Mouse (Mus musculus) hindbrain, embryonic 12.5 days (tissue): Measurements from ENCODE around the gene Kif2c. TPM values are rescaled to one million over a fixed set of nuclear protein-coding genes. Genes with fewer than 3 reads are reported as not detected.

Source experiments
- ATAC-seq: fragments of 200-750 bp; cut with Nextera tagmentation; 2 replicates; pipeline ENCODE4 v1.8.0; 2017; ENCODE audit warnings: moderate TSS enrichment; ENCODE audit not compliant: low FRiP score
- H3K27ac ChIP-seq: fragments of 300-500 bp; sonication (generic); 2 replicates; pipeline ENCODE4 v1.5.1; 2016; ENCODE audit warnings: mild to moderate bottlenecking
- H3K27me3 ChIP-seq: fragments of 300-500 bp; sonication (generic); 2 replicates; pipeline ENCODE4 v1.6.1; 2016; ENCODE audit warnings: mild to moderate bottlenecking
- H3K36me3 ChIP-seq: fragments of 300-500 bp; sonication (generic); 2 replicates; pipeline ENCODE4 v1.6.1; 2016; ENCODE audit warnings: mild to moderate bottlenecking
- H3K4me1 ChIP-seq: fragments of 300-500 bp; sonication (generic); 2 replicates; pipeline ENCODE4 v1.6.1; 2016
- H3K4me2 ChIP-seq: fragments of 300-500 bp; sonication (generic); replicated peaks from 2 replicates; pipeline ENCODE4 v1.6.1; 2016; ENCODE audit warnings: mild to moderate bottlenecking
- H3K4me3 ChIP-seq: fragments of 300-500 bp; sonication (generic); 2 replicates; pipeline ENCODE4 v1.5.1; 2016; ENCODE audit warnings: mild to moderate bottlenecking
- H3K9ac ChIP-seq: fragments of 300-500 bp; sonication (generic); 2 replicates; pipeline ENCODE4 v1.6.1; 2016; ENCODE audit warnings: mild to moderate bottlenecking, moderate library complexity
- H3K9me3 ChIP-seq: fragments of 300-500 bp; sonication (generic); replicated peaks from 2 replicates; pipeline ENCODE4 v1.6.1; 2016; ENCODE audit warnings: mild to moderate bottlenecking
- WGBS: fragments of 180-500 bp; shearing (Covaris S2); methylation state at CpG from one replicate; pipeline ENCODE4 v1.1.7; 2016; 5-methylcytosine and 5-hydroxymethylcytosine counted together
- polyA plus RNA-seq: library from polyadenylated mRNA; unstranded; fragments of >200 nt; fragmentation: Nextera tagmentation; extraction: Ambion mirVana; gene quantifications from 2 replicates; pipeline ENCODE4 v1.2.1, GENCODE M21; 2016

Kif2c gene
- polyA plus RNA-seq, 1 experiment from 2014 or later = 55.6 TPM

- Histone ChIP-seq H3K27me3 (0 out of 2 replicates have a peak, but pooled peaks cover 11% of the 10 kb centered on the region), H3K9ac (peak overlapping the region; percentile 84)
Observed at GRCm38 (mm10) chr4:117131890-117132793, 50.3 kb downstream of the Kif2c start.

GRCm38 (mm10) chr4:117131198-117131597, 51.2 kb downstream of the Kif2c start:
- H3K4me1 ChIP-seq = peaks cover 39% of the 10 kb centered on the region
- H3K27me3 ChIP-seq = 0 out of 2 replicates have a peak, but pooled peaks cover 11% of the 10 kb centered on the region
- WGBS = 46% methylated on average over 6 of the region's 6 CpGs
- H3K4me3 ChIP-seq = peak overlapping the region; percentile 83; the same call in 1 of the 2 replicates
- H3K9me3 ChIP-seq = no peaks in the 10 kb centered on the region
- H3K9ac ChIP-seq = peak overlapping the region; percentile 29
- H3K27ac ChIP-seq = peak overlapping the region; percentile 68
- peak overlapping the region; percentile 82 for H3K4me2 ChIP-seq
- peaks cover 22% of the 10 kb centered on the region for H3K36me3 ChIP-seq
- ATAC-seq = no peak

More at GRCm38 (mm10) chr4:117131890-117132793, 50.3 kb downstream of the Kif2c start:
- no peaks in the 10 kb centered on the region for H3K9me3 ChIP-seq
- 4% methylated on average over 7 of the region's 7 CpGs for WGBS
- H3K4me3 ChIP-seq = peak overlapping the region; percentile 83
- H3K4me1 ChIP-seq = peaks cover 35% of the 10 kb centered on the region
- peaks cover 22% of the 10 kb centered on the region for H3K36me3 ChIP-seq
- ATAC-seq = peak; percentile 70
- H3K27ac ChIP-seq = peak overlapping the region; percentile 68
- peak overlapping the region; percentile 82 for H3K4me2 ChIP-seq

DNA sequence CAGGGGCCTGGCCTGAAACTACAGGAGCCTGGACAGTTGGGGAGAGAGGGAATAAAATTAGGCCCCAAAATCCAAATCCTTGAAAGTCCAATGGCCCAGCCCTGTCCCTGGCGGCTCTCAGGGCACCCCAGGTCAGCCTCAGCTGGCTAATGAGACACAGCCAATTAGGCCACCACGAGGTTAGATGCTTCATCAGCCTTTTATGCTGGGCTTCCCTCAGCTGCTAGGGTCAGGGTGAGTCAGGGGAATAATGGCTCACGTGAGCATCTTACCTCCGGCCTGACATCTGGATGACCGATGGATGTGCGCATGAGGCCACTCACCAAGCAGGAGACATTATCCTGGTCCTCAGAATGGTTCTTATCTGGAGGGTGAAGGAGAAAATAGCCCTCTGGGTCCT, 51.6 kb downstream of the Kif2c start:
- WGBS = 43% methylated on average over 6 of the region's 6 CpGs
- no peak overlapping the region for H3K4me3 ChIP-seq
- H3K4me2 ChIP-seq = peak overlapping the region; percentile 82; the same call in 1 of the 2 replicates
- 0 out of 2 replicates have a peak overlapping the region, but pooled peaks have one; percentile 2 for H3K9ac ChIP-seq
- H3K27me3 ChIP-seq = 0 out of 2 replicates have a peak, but pooled peaks cover 11% of the 10 kb centered on the region
- peaks cover 43% of the 10 kb centered on the region for H3K4me1 ChIP-seq
- H3K36me3 ChIP-seq = peaks cover 22% of the 10 kb centered on the region
- ATAC-seq = no peak
- H3K9me3 ChIP-seq = no peaks in the 10 kb centered on the region
- peak overlapping the region; percentile 68; the same call in 1 of the 2 replicates for H3K27ac ChIP-seq

- no peak overlapping the region for H3K9ac ChIP-seq
- H3K27ac ChIP-seq = peak overlapping the region; percentile 4; the same call in 1 of the 2 replicates
- no peak for ATAC-seq
- no peaks in the 10 kb centered on the region for H3K9me3 ChIP-seq
- H3K4me3 ChIP-seq = no peak overlapping the region
- WGBS = 91% methylated on average over 33 of the region's 33 CpGs
- H3K4me1 ChIP-seq = peaks cover 54% of the 10 kb centered on the region
- peaks cover 22% of the 10 kb centered on the region for H3K36me3 ChIP-seq
- H3K27me3 ChIP-seq = 0 out of 2 replicates have a peak, but pooled peaks cover 11% of the 10 kb centered on the region
- no peak overlapping the region for H3K4me2 ChIP-seq
Observed at GRCm38 (mm10) chr4:117127991-117128686, 54.3 kb downstream of the Kif2c start.

DNA sequence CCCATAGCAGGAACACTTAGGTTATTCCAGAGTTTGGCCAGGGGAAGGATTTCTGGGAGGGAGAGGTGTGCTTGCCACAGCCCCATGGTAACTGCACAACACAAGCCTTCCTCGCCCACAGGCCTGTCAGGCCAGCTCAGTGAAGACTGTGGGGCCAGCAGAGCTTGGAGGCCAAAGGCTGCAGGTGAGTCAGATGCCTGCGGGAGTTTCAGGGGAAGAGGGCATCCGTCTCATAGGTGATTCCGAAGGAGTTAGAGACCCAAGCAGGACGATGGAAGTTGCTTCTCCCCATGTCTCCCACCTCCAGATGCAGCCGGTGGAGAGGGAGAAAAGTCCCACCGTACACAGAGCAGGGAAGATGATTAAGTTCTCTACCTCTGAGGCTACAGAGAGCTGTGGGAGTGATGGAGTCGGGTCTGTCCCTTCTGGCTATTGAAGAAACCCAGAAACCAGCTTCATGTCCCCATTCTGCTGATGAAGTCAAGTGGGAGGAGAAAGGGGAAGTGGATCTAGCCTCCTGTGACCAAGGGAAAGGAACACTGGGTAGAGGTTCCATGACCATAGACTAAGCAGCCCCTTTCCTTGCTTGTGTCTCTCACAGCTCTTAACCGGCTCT, 55.7 kb downstream of the Kif2c start, which contains the start of gene Tctex1d4:
Tctex1d4 (plus strand) TSS at position 120 of the 616 bp plus-strand sequence.
- ATAC-seq = no peak
- Histone ChIP-seq H3K27ac (peak within 1 kb of the TSS; percentile 79), H3K27me3 (0 out of 2 replicates have a peak, but pooled peaks cover under 1% of the 10 kb centered on the region), H3K9ac (peak within 1 kb of the TSS; percentile 36; the same call in 1 of the 2 replicates), H3K36me3 (peaks cover 22% of the 10 kb centered on the region), H3K4me1 (peaks cover 44% of the 10 kb centered on the region), H3K4me3 (no peak within 1 kb of the TSS), H3K9me3 (no peaks in the 10 kb centered on the region), H3K4me2 (no peak within 1 kb of the TSS)
- WGBS = 84% methylated on average over 9 of the region's 9 CpGs

GRCm38 (mm10) chr4:117125910-117126674, 56.3 kb downstream of the Kif2c start:
- Histone ChIP-seq H3K9me3 (no peaks in the 10 kb centered on the region), H3K4me3 (no peak overlapping the region), H3K27me3 (no peaks in the 10 kb centered on the region), H3K4me1 (peaks cover 40% of the 10 kb centered on the region), H3K27ac (peak overlapping the region; percentile 79), H3K4me2 (no peak overlapping the region), H3K9ac (peak overlapping the region; percentile 36; the same call in 1 of the 2 replicates), H3K36me3 (peaks cover 22% of the 10 kb centered on the region)
- ATAC-seq = no peak
- WGBS = 45% methylated on average over 15 of the region's 15 CpGs

GRCm38 (mm10) chr4:117125348-117125909, 57.0 kb downstream of the Kif2c start, which contains the start of gene Btbd19:
Btbd19 (minus strand) TSS chr4:117125725.
- Histone ChIP-seq H3K36me3 (peaks cover 22% of the 10 kb centered on the region), H3K4me2 (no peak within 1 kb of the TSS; the same call in 1 of the 2 replicates), H3K27ac (peak within 1 kb of the TSS; percentile 79), H3K4me1 (peaks cover 36% of the 10 kb centered on the region), H3K9me3 (no peaks in the 10 kb centered on the region), H3K9ac (peak within 1 kb of the TSS; percentile 36; the same call in 1 of the 2 replicates), H3K27me3 (no peaks in the 10 kb centered on the region), H3K4me3 (no peak within 1 kb of the TSS)
- 30% methylated on average over 8 of the region's 8 CpGs for WGBS
- peak; percentile 29; the same call in 1 of the 2 replicates for ATAC-seq

GRCm38 (mm10) chr4:117124518-117125347, 57.7 kb downstream of the Kif2c start:
- Histone ChIP-seq H3K27ac (peak overlapping the region; percentile 79), H3K27me3 (no peaks in the 10 kb centered on the region), H3K9me3 (no peaks in the 10 kb centered on the region), H3K4me1 (peaks cover 33% of the 10 kb centered on the region), H3K36me3 (peaks cover 19% of the 10 kb centered on the region), H3K9ac (peak overlapping the region; percentile 27; the same call in 1 of the 2 replicates), H3K4me2 (no peak overlapping the region), H3K4me3 (no peak overlapping the region)
- ATAC-seq = no peak
- WGBS = 60% methylated on average over 14 of the region's 14 CpGs

DNA sequence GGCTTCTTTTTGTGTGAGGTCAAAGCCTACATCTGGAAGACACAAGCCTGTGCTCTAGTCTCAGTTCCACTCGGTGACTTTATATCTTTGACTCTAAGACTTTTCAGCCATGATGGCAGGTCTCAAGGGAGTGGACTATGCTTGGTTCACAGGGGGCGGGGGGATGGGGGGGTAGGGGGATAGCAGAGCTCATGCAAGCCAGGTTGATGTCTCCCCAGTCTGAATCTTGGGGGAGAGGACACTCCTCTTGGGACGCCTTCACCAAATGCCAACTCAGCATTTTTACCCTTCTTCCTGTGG, 58.3 kb downstream of the Kif2c start:
- H3K4me2 ChIP-seq = no peak overlapping the region
- peaks cover 35% of the 10 kb centered on the region for H3K4me1 ChIP-seq
- H3K9me3 ChIP-seq = no peaks in the 10 kb centered on the region
- H3K27me3 ChIP-seq = no peaks in the 10 kb centered on the region
- no peak for ATAC-seq
- no peak overlapping the region for H3K4me3 ChIP-seq
- WGBS = 91% methylated on average over 3 of the region's 3 CpGs
- peaks cover 15% of the 10 kb centered on the region for H3K36me3 ChIP-seq
- no peak overlapping the region for H3K27ac ChIP-seq
- no peak overlapping the region for H3K9ac ChIP-seq

DNA sequence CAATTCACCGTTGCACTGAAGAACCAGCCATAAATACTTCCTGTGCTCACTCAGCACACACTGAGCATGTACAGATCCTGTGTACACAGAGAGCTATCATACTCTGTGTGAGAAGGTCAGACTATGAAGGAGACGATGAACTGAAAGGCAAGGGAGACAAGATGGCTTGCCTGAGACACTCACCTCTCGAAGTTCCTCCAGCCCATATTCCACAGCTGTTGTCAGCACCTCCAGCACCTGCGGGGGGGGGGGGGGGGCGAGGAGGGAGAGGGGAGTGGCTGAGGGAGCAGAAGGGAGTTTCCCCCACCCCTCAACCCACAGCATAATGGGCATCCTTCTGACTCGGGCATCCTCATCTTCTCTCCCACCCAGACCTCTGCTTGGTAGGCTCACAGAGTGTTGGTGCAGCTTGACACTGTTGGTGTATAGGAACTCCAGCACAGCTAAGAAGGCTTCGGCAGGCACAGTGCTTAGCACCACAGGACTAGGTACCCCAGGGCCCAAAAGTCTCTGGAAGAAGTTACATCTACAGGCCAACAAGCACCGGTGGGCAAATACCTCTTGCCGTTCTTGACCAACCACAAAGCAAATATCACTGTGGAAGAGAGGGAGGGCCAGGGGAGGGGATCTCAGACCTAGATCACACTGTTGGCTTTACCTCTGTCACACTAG, 58.8 kb downstream of the Kif2c start:
- Histone ChIP-seq H3K4me3 (no peak overlapping the region), H3K27ac (no peak overlapping the region), H3K36me3 (peaks cover 10% of the 10 kb centered on the region; the same call in 1 of the 2 replicates), H3K4me1 (peaks cover 35% of the 10 kb centered on the region), H3K9ac (no peak overlapping the region), H3K27me3 (no peaks in the 10 kb centered on the region), H3K4me2 (no peak overlapping the region), H3K9me3 (no peaks in the 10 kb centered on the region)
- ATAC-seq = no peak
- WGBS = 92% methylated on average over 7 of the region's 9 CpGs
